Mouse (Mus musculus): ENCODE data around the gene Immp1l.

Immp1l gene

GRCm38 (mm10) chr2:105903896-105904756 lies at the start of gene Immp1l, which contains the start of gene Elp4:
Immp1l (plus strand) TSS chr2:105904638.
Elp4 (minus strand) TSS chr2:105904564.
- in situ Hi-C loops (cut with MboI, MseI) = no loop called here

- in situ Hi-C loops (cut with MboI, MseI) = no loop called here
Observed at GRCm38 (mm10) chr2:105854740-105855139, 49.7 kb upstream of the Immp1l start.

- in situ Hi-C loops (cut with MboI, MseI) = no loop called here
Observed at GRCm38 (mm10) chr2:105873403-105873802, 31.0 kb upstream of the Immp1l start.

GRCm38 (mm10) chr2:105890816-105891215 lies 13.6 kb upstream of the Immp1l start:
- in situ Hi-C loops (cut with MboI, MseI) = no loop called here

- in situ Hi-C loops (cut with MboI, MseI) = no loop called here
Observed at GRCm38 (mm10) chr2:105904757-105905146, 314 bp downstream of the Immp1l start.

- in situ Hi-C loops (cut with MboI, MseI) = no loop called here
Observed at GRCm38 (mm10) chr2:105908351-105908750, 3.9 kb downstream of the Immp1l start.

GRCm38 (mm10) chr2:105910611-105911010 lies 6.2 kb downstream of the Immp1l start:
- in situ Hi-C loops (cut with MboI, MseI) = no loop called here

- in situ Hi-C loops (cut with MboI, MseI) = no loop called here
Observed at GRCm38 (mm10) chr2:105913655-105914366, 9.4 kb downstream of the Immp1l start.

GRCm38 (mm10) chr2:105916671-105917070 lies 12.2 kb downstream of the Immp1l start:
- in situ Hi-C loops (cut with MboI, MseI) = no loop called here

GRCm38 (mm10) chr2:105917623-105918346 lies 13.3 kb downstream of the Immp1l start:
- in situ Hi-C loops (cut with MboI, MseI) = no loop called here

GRCm38 (mm10) chr2:105950131-105950530 lies 45.7 kb downstream of the Immp1l start:
- in situ Hi-C loops (cut with MboI, MseI) = no loop called here

GRCm38 (mm10) chr2:105951350-105951940 lies 47.0 kb downstream of the Immp1l start:
- in situ Hi-C loops (cut with MboI, MseI) = no loop called here

- in situ Hi-C loops (cut with MboI, MseI) = no loop called here
Observed at GRCm38 (mm10) chr2:105953862-105954261, 49.4 kb downstream of the Immp1l start.

- in situ Hi-C loops (cut with MboI, MseI) = no loop called here
Observed at GRCm38 (mm10) chr2:105963447-105963846, 59.0 kb downstream of the Immp1l start.

GRCm38 (mm10) chr2:105973941-105974340 lies 69.5 kb downstream of the Immp1l start:
- in situ Hi-C loops (cut with MboI, MseI) = no loop called here

GRCm38 (mm10) chr2:105978065-105978464 lies 73.6 kb downstream of the Immp1l start:
- in situ Hi-C loops (cut with MboI, MseI) = no loop called here

GRCm38 (mm10) chr2:105985206-105985605 lies 80.8 kb downstream of the Immp1l start:
- in situ Hi-C loops (cut with MboI, MseI) = no loop called here

GRCm38 (mm10) chr2:105987131-105987530 lies 82.7 kb downstream of the Immp1l start:
- in situ Hi-C loops (cut with MboI, MseI) = no loop called here

- in situ Hi-C loops (cut with MboI, MseI) = no loop called here
Observed at GRCm38 (mm10) chr2:105987999-105988398, 83.6 kb downstream of the Immp1l start.

- in situ Hi-C loops (cut with MboI, MseI) = no loop called here
Observed at GRCm38 (mm10) chr2:106002835-106003739, 98.6 kb downstream of the Immp1l start, which contains the start of gene Dnajc24. Dnajc24 (minus strand) TSS chr2:106003549.
